Mouse (Mus musculus) stomach, postnatal 0 days (tissue): ENCODE data around the gene Kcnj10.

Source experiments
- CTCF ChIP-seq: IDR thresholded peaks from 2 replicates; pipeline ENCODE4 v1.5.1; 2016; ENCODE audit warnings: antibody characterized with exemption, low read depth, mild to moderate bottlenecking, moderate library complexity
- EP300 ChIP-seq: optimal IDR thresholded peaks from 2 replicates; pipeline ENCODE3; 2016; ENCODE audit warnings: antibody characterized with exemption

GRCm38 (mm10) chr1:172297611-172298537 is 43.1 kb upstream of the Kcnj10 start, which contains the start of gene Atp1a2:
- no peak for TF ChIP-seq CTCF
- no peak for TF ChIP-seq EP300
